In the genomic region with DNA sequence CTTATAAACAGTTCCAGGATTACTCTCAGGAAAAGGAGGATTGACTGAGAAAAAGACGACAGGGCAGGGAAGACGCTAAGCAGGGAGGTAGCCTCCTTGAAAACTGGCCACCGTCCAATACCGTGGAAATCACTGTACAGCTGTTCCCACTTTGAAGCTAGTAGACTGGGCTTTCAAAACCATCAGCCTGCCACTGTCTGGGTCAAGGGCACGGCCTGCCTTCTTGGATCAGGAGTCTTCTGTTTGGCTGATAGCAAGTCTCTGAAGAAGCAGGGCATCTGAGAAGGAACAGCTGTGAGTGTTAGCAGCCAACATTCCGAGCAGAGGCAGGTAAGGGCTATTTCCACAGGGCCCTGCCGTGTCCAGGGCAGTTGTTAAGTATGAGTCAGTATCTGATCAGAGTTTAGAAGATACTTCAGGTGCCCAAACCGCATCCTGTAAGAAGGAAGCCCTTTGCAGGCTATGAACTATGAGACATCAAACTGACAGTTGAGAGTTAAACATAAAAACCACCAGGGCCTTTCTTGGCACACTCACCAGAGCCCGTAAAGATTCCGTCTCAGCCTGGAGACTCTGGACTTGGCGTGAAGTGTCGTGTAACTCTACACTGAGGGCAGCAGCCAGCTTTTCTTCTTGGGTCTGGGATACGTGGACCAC, we compare ENCODE assay signal across 8 mouse cellular contexts. TPM values are rescaled to one million over a fixed set of nuclear protein-coding genes. Genes with fewer than 3 reads are reported as not detected.
DNase-seq lines count a peak whose midpoint lies in the region; ATAC-seq lines count a peak whose summit lies in the region.

No protein-coding gene starts in this region.

- ATAC-seq in erythroid progenitor cell, adult 5-6 weeks (replicated peaks; ENCODE audit: low FRiP score, poor library complexity, severe bottlenecking): no peak

- intact Hi-C loops in left cerebral cortex, postnatal 4 days (cut with DNase I): no loop called here
- intact Hi-C loops in left cerebral cortex, postnatal 14 days (cut with DNase I): no loop called here

- DNase-seq in left cerebral cortex, postnatal 4 days: peak; percentile 18
- DNase-seq in left cerebral cortex, postnatal 14 days (ENCODE audit: low spot score in 2 of 2): no peak
- DNase-seq in adrenal gland, adult 8-10 months: peak; percentile 11
- peak; percentile 52 to 74 for DNase-seq in gastrocnemius, adult 8-10 months (ENCODE audit: low spot score in 2 of 2)
- DNase-seq in mesoderm, embryonic 11.5 days (ENCODE audit: low read depth, low spot score): peak; percentile 29
- no peak for DNase-seq in c-Kit-positive CD71-positive TER-119-positive erythroid progenitor cells, embryonic 14.5 days (ENCODE audit: low spot score)
- no peak for DNase-seq in adipocyte (ENCODE audit: low spot score)

RNA-seq across cellular contexts. Expression of gene Bfsp2, which starts 48.0 kb away (rescaled TPM):
- total RNA-seq in left cerebral cortex, postnatal 4 days (2021): 1 to 10 TPM in 1 of 2 experiments, under 1 TPM in 1; 0.77 to 1.5 TPM
- 1 to 10 TPM; 2.6 to 6.9 TPM for total RNA-seq in left cerebral cortex, postnatal 14 days (2021)
- total RNA-seq in adrenal gland, adult 8-10 months (2022): not detected
- under 1 TPM in 3 of 4 experiments, not detected in 1; 0.40 to 0.77 (median 0.58) TPM for total RNA-seq in gastrocnemius, adult 8-10 months (2022)
- total RNA-seq in erythroid progenitor cell, adult 5-6 weeks (2015; ENCODE audit: low replicate concordance): 1.8 and 2.1 TPM in 2 replicates
- 5.4 TPM in 1 of 2 replicates, not detected in the other for total RNA-seq in erythroid progenitor cell, adult 5-6 weeks (2017; ENCODE audit: low replicate concordance)

Comparison
In these comparisons a context has a peak if more than half of its experiments do, and no peak if none do; other contexts are left out.
1. DNase-seq: peak in left cerebral cortex, postnatal 4 days (single experiment), adrenal gland, adult 8-10 months (single experiment), gastrocnemius, adult 8-10 months (2 of 2) and mesoderm, embryonic 11.5 days (single experiment); none in left cerebral cortex, postnatal 14 days (0 of 2), c-Kit-positive CD71-positive TER-119-positive erythroid progenitor cells, embryonic 14.5 days (single experiment) and adipocyte (single experiment).